Mouse (Mus musculus) heart, adult 11 months (tissue): ENCODE data around the gene Gramd1b.
A peak's percentile ranks its signal among the peaks of the same experiment; 100 is the strongest.

Experiments
- DNase-seq: peaks from one replicate; pipeline ENCODE4 v3.0.0; 2022

Gramd1b gene

GRCm38 (mm10) chr9:40300018-40300989 is 230.9 kb downstream of the Gramd1b start:
- DNase-seq, result peak; percentile 83

- DNase-seq, result peak; percentile 76
These were observed 231.9 kb downstream of the Gramd1b start for GRCm38 (mm10) chr9:40299323-40299722.

- DNase-seq, result peak; percentile 81
These were observed 233.2 kb downstream of the Gramd1b start for GRCm38 (mm10) chr9:40297969-40298368.

- DNase-seq, result peak; percentile 83
These were observed 234.9 kb downstream of the Gramd1b start for GRCm38 (mm10) chr9:40296251-40296650.

- peak; percentile 42 for DNase-seq
These were observed 236.3 kb downstream of the Gramd1b start for GRCm38 (mm10) chr9:40294866-40295265.

- peak; percentile 75 for DNase-seq
These were observed 237.0 kb downstream of the Gramd1b start for GRCm38 (mm10) chr9:40294210-40294609.

- DNase-seq, result peak; percentile 83
These were observed 237.4 kb downstream of the Gramd1b start for GRCm38 (mm10) chr9:40293740-40294139.

- DNase-seq, result peak; percentile 70
These were observed 237.9 kb downstream of the Gramd1b start for GRCm38 (mm10) chr9:40293286-40293685.

- DNase-seq, result peak; percentile 69
These were observed 238.7 kb downstream of the Gramd1b start for GRCm38 (mm10) chr9:40292475-40292874.

GRCm38 (mm10) chr9:40282968-40283367 is 248.2 kb downstream of the Gramd1b start:
- peak; percentile 67 for DNase-seq

GRCm38 (mm10) chr9:40279438-40279837 is 251.7 kb downstream of the Gramd1b start:
- DNase-seq, result peak; percentile 55

- DNase-seq, result no peak
These were observed 253.5 kb downstream of the Gramd1b start for GRCm38 (mm10) chr9:40277671-40278070.

GRCm38 (mm10) chr9:40275904-40276303 is 255.3 kb downstream of the Gramd1b start:
- peak; percentile 70 for DNase-seq

- DNase-seq, result no peak
These were observed 258.4 kb downstream of the Gramd1b start for GRCm38 (mm10) chr9:40272822-40273221.

- peak; percentile 81 for DNase-seq
These were observed 260.1 kb downstream of the Gramd1b start for GRCm38 (mm10) chr9:40271075-40271474.

GRCm38 (mm10) chr9:40269880-40270279 is 261.3 kb downstream of the Gramd1b start:
- peak; percentile 81 for DNase-seq

GRCm38 (mm10) chr9:40269103-40269861 is 261.9 kb downstream of the Gramd1b start, which contains the start of gene Scn3b:
Gene Scn3b (plus strand): TSS chr9:40269217.
- peak; percentile 98 for DNase-seq

GRCm38 (mm10) chr9:40268748-40269102 is 262.5 kb downstream of the Gramd1b start:
- no peak for DNase-seq

GRCm38 (mm10) chr9:40268040-40268747 is 263.0 kb downstream of the Gramd1b start:
- DNase-seq, result peak; percentile 80

GRCm38 (mm10) chr9:40263874-40264273 is 267.3 kb downstream of the Gramd1b start:
- DNase-seq, result peak; percentile 81

GRCm38 (mm10) chr9:40252459-40252858 is 278.7 kb downstream of the Gramd1b start:
- peak; percentile 35 for DNase-seq

GRCm38 (mm10) chr9:40249106-40249505 is 282.1 kb downstream of the Gramd1b start:
- peak; percentile 92 for DNase-seq

GRCm38 (mm10) chr9:40246702-40247101 is 284.5 kb downstream of the Gramd1b start:
- no peak for DNase-seq
